Mouse (Mus musculus): ENCODE measurements around the gene Upk3a. TPM values are rescaled to one million over a fixed set of nuclear protein-coding genes. Genes with fewer than 3 reads are reported as not detected.

Gene Upk3a
- polyA plus RNA-seq, 1 experiment, result not detected

DNA sequence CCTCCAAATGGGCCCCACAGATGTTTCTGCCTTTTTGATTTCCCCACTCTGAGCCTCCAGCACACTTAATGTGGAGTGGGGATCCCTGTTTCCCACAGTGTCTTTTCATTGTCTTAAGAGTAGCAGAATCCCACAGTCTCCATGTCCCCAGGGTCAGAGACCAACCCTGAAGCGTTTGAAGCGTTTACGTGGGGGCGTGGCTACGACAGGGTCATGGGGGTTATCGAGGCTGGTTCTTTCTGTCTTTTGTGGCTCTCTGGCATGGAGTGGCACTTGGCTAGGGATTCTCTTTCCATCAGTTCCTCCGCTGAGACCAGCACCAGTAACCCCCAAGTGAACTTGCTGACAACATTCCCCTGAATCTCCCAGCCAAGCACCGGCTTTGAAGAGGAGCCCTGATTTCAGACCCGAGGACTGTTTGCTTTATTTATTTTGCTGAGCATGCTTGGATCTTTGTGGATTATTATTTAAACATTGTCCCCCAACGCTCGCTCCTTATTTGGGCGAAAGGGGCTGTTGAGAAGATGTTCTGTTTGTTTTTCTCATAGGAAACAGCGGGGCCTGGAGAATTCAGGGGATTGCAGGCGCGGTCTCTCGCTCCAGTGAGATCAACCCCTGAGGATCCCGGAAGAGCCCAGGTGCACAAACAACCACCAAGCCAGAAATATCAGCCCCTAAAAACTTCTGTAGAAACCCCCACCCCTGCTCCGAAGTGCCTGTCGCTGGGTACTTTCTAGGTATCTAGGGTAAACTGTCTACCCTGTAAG, 4.9 kb upstream of the Upk3a start:
- H3K79me2 ChIP-seq (ENCODE audit: control insufficient read depth, insufficient read depth), result no peaks in the 10 kb centered on the region
- TF ChIP-seq REST (IDR thresholded peaks at IDR 0.05; ENCODE audit: insufficient read depth, insufficient read length) (no peak), MAX (IDR thresholded peaks at IDR 0.05; ENCODE audit: low read depth) (no peak), USF1 (IDR thresholded peaks at IDR 0.05; ENCODE audit: low read depth) (no peak), MYOD1 (IDR thresholded peaks at IDR 0.05; ENCODE audit: control insufficient read depth in 1 of 3, insufficient read length in 2 of 3, low read depth in 2 of 3) (no peak)
- no peaks in the 10 kb centered on the region for H3K36me3 ChIP-seq (ENCODE audit: control insufficient read depth, insufficient read depth)
- H3K4me2 ChIP-seq (ENCODE audit: low read depth), result no peak overlapping the region
- H3ac ChIP-seq (ENCODE audit: control insufficient read depth, insufficient read length), result no peak overlapping the region
- H3K4me3 ChIP-seq, result no peak overlapping the region
- H3K27me3 ChIP-seq (ENCODE audit: control insufficient read depth, insufficient read depth, insufficient read length), result peaks cover 34% of the 10 kb centered on the region

- Histone ChIP-seq H3K4me3 (no peak overlapping the region), H3K27me3 (ENCODE audit: control insufficient read depth, insufficient read depth, insufficient read length) (peaks cover 36% of the 10 kb centered on the region), H3K36me3 (ENCODE audit: control insufficient read depth, insufficient read depth) (no peaks in the 10 kb centered on the region), H3ac (ENCODE audit: control insufficient read depth, insufficient read length) (no peak overlapping the region), H3K4me2 (ENCODE audit: low read depth) (no peak overlapping the region), H3K79me2 (ENCODE audit: control insufficient read depth, insufficient read depth) (no peaks in the 10 kb centered on the region)
- TF ChIP-seq CEBPB (IDR thresholded peaks at IDR 0.05; ENCODE audit: insufficient read depth, poor library complexity, severe bottlenecking) (no peak), USF1 (IDR thresholded peaks at IDR 0.05; ENCODE audit: low read depth) (no peak), TCF12 (IDR thresholded peaks at IDR 0.05; ENCODE audit: insufficient read depth, poor library complexity, severe bottlenecking) (no peak), MYOD1 (IDR thresholded peaks at IDR 0.05; ENCODE audit: control insufficient read depth in 1 of 3, insufficient read length in 2 of 3, low read depth in 2 of 3) (no peak), SRF (IDR thresholded peaks at IDR 0.05; ENCODE audit: control insufficient read depth, insufficient read length, low read depth) (no peak), POLR2AphosphoS2 (IDR thresholded peaks at IDR 0.05; ENCODE audit: insufficient read length, low read depth) (no peak), POLR2A (IDR thresholded peaks at IDR 0.05; ENCODE audit: insufficient read length, low read depth) (no peak), TCF3 (IDR thresholded peaks at IDR 0.05; ENCODE audit: insufficient read length, low read depth) (no peak), REST (IDR thresholded peaks at IDR 0.05; ENCODE audit: insufficient read depth, insufficient read length) (no peak), MAX (IDR thresholded peaks at IDR 0.05; ENCODE audit: low read depth) (no peak), E2F4 (IDR thresholded peaks at IDR 0.05; ENCODE audit: insufficient read depth) (no peak), MYOG (IDR thresholded peaks at IDR 0.05; ENCODE audit: control insufficient read depth in 1 of 3, insufficient read depth in 1 of 3, insufficient read length in 2 of 3, low read depth in 2 of 3) (no peak)
These were observed 4.3 kb upstream of the Upk3a start for GRCm38 (mm10) chr15:85012662-85013054.

DNA sequence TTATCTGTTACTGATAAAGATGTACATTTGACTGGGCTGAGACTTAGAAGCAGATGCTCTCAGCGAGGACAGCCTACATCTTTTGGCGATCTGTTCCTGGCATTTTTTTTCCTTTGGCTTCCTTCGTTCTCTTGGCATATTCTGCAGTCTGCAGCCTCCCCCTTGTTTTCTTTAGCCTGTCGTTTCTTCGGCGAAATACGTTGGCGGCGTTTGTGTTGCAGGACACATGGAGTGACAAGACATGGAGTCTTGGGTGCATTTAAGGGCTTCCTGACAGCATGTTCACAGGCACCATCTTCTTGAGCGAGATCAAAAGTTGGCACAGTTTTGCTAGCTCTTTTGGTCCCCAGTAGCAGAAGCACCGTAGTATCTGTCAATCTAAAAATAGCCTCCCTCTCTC, 1.2 kb upstream of the Upk3a start:
- H3K79me2 ChIP-seq (ENCODE audit: control insufficient read depth, insufficient read depth), result no peaks in the 10 kb centered on the region
- H3ac ChIP-seq (ENCODE audit: control insufficient read depth, insufficient read length), result no peak overlapping the region
- H3K36me3 ChIP-seq (ENCODE audit: control insufficient read depth, insufficient read depth), result no peaks in the 10 kb centered on the region
- H3K4me3 ChIP-seq, result no peak overlapping the region
- H3K4me2 ChIP-seq (ENCODE audit: low read depth), result no peak overlapping the region
- peaks cover 36% of the 10 kb centered on the region for H3K27me3 ChIP-seq (ENCODE audit: control insufficient read depth, insufficient read depth, insufficient read length)
- TF ChIP-seq SRF (IDR thresholded peaks at IDR 0.05; ENCODE audit: control insufficient read depth, insufficient read length, low read depth), result no peak
- no peak for TF ChIP-seq TCF3 (IDR thresholded peaks at IDR 0.05; ENCODE audit: insufficient read length, low read depth)
- no peak for TF ChIP-seq POLR2AphosphoS2 (IDR thresholded peaks at IDR 0.05; ENCODE audit: insufficient read length, low read depth)
- no peak for TF ChIP-seq CEBPB (IDR thresholded peaks at IDR 0.05; ENCODE audit: insufficient read depth, poor library complexity, severe bottlenecking)
- TF ChIP-seq TCF12 (IDR thresholded peaks at IDR 0.05; ENCODE audit: insufficient read depth, poor library complexity, severe bottlenecking), result no peak
- no peak for TF ChIP-seq MYOG (IDR thresholded peaks at IDR 0.05; ENCODE audit: control insufficient read depth in 1 of 3, insufficient read depth in 1 of 3, insufficient read length in 2 of 3, low read depth in 2 of 3)
- TF ChIP-seq MYOD1 (IDR thresholded peaks at IDR 0.05; ENCODE audit: control insufficient read depth in 1 of 3, insufficient read length in 2 of 3, low read depth in 2 of 3), result no peak
- TF ChIP-seq E2F4 (IDR thresholded peaks at IDR 0.05; ENCODE audit: insufficient read depth), result no peak
- no peak for TF ChIP-seq POLR2A (IDR thresholded peaks at IDR 0.05; ENCODE audit: insufficient read length, low read depth)
- no peak for TF ChIP-seq REST (IDR thresholded peaks at IDR 0.05; ENCODE audit: insufficient read depth, insufficient read length)
- no peak for TF ChIP-seq MAX (IDR thresholded peaks at IDR 0.05; ENCODE audit: low read depth)
- no peak for TF ChIP-seq USF1 (IDR thresholded peaks at IDR 0.05; ENCODE audit: low read depth)

GRCm38 (mm10) chr15:85022211-85022610, 5.3 kb downstream of the Upk3a start:
- Histone ChIP-seq H3K36me3 (ENCODE audit: control insufficient read depth, insufficient read depth) (no peaks in the 10 kb centered on the region), H3K4me2 (ENCODE audit: low read depth) (no peak overlapping the region), H3K4me3 (no peak overlapping the region), H3ac (ENCODE audit: control insufficient read depth, insufficient read length) (no peak overlapping the region), H3K27me3 (ENCODE audit: control insufficient read depth, insufficient read depth, insufficient read length) (peaks cover 34% of the 10 kb centered on the region), H3K79me2 (ENCODE audit: control insufficient read depth, insufficient read depth) (no peaks in the 10 kb centered on the region)
- no peak for TF ChIP-seq E2F4 (IDR thresholded peaks at IDR 0.05; ENCODE audit: insufficient read depth)
- no peak for TF ChIP-seq SRF (IDR thresholded peaks at IDR 0.05; ENCODE audit: control insufficient read depth, insufficient read length, low read depth)
- TF ChIP-seq MAX (IDR thresholded peaks at IDR 0.05; ENCODE audit: low read depth), result no peak
- TF ChIP-seq POLR2A (IDR thresholded peaks at IDR 0.05; ENCODE audit: insufficient read length, low read depth), result no peak
- no peak for TF ChIP-seq POLR2AphosphoS2 (IDR thresholded peaks at IDR 0.05; ENCODE audit: insufficient read length, low read depth)
- TF ChIP-seq USF1 (IDR thresholded peaks at IDR 0.05; ENCODE audit: low read depth), result no peak
- TF ChIP-seq TCF12 (IDR thresholded peaks at IDR 0.05; ENCODE audit: insufficient read depth, poor library complexity, severe bottlenecking), result no peak

- no peak for TF ChIP-seq SRF (IDR thresholded peaks at IDR 0.05; ENCODE audit: control insufficient read depth, insufficient read length, low read depth)
- no peak for TF ChIP-seq REST (IDR thresholded peaks at IDR 0.05; ENCODE audit: insufficient read depth, insufficient read length)
- no peak for TF ChIP-seq MAX (IDR thresholded peaks at IDR 0.05; ENCODE audit: low read depth)
- no peak for TF ChIP-seq MYOD1 (IDR thresholded peaks at IDR 0.05; ENCODE audit: control insufficient read depth in 1 of 3, insufficient read length in 2 of 3, low read depth in 2 of 3)
- no peak for TF ChIP-seq USF1 (IDR thresholded peaks at IDR 0.05; ENCODE audit: low read depth)
- no peak for TF ChIP-seq TCF3 (IDR thresholded peaks at IDR 0.05; ENCODE audit: insufficient read length, low read depth)
- TF ChIP-seq E2F4 (IDR thresholded peaks at IDR 0.05; ENCODE audit: insufficient read depth), result no peak
- Histone ChIP-seq H3K79me2 (ENCODE audit: control insufficient read depth, insufficient read depth) (no peaks in the 10 kb centered on the region), H3K4me2 (ENCODE audit: low read depth) (no peak overlapping the region)
These were observed 9.3 kb downstream of the Upk3a start for GRCm38 (mm10) chr15:85026197-85026596.

More at GRCm38 (mm10) chr15:85026197-85026596, 9.3 kb downstream of the Upk3a start:
- no peak overlapping the region for H3ac ChIP-seq (ENCODE audit: control insufficient read depth, insufficient read length)
- no peaks in the 10 kb centered on the region for H3K36me3 ChIP-seq (ENCODE audit: control insufficient read depth, insufficient read depth)
- peaks cover 22% of the 10 kb centered on the region for H3K27me3 ChIP-seq (ENCODE audit: control insufficient read depth, insufficient read depth, insufficient read length)
- no peak overlapping the region for H3K4me3 ChIP-seq

Measured in myocyte (in vitro differentiated cells).